Mouse (Mus musculus) liver, postnatal 0 days (tissue): ENCODE results near the gene Sox6. TPM values are rescaled to one million over a fixed set of nuclear protein-coding genes. Genes with fewer than 3 reads are reported as not detected.

Experiments used
- ATAC-seq: fragments of 200-750 bp; cut with Nextera tagmentation; 2 replicates; pipeline ENCODE4 v1.8.0; 2017; ENCODE audit warnings: mild to moderate bottlenecking, moderate library complexity
- DNase-seq: peaks from one replicate; pipeline ENCODE4 v3.0.0-alpha.2; 2016
- H3K27ac ChIP-seq: fragments of 300-500 bp; sonication (generic); 2 replicates; pipeline ENCODE4 v1.5.1; 2014; ENCODE audit warnings: antibody characterized with exemption, moderate library complexity, mild to moderate bottlenecking, low read depth
- H3K27me3 ChIP-seq: fragments of 300-500 bp; sonication (generic); 2 replicates; pipeline ENCODE4 v1.6.1; 2014; ENCODE audit warnings: low read length, control low read depth, mixed read lengths; ENCODE audit not compliant: insufficient read depth
- H3K36me3 ChIP-seq: fragments of 300-500 bp; sonication (generic); replicated peaks from 2 replicates; pipeline ENCODE4 v1.6.1; 2014; ENCODE audit warnings: mild to moderate bottlenecking, control low read depth, low read length, moderate library complexity, mixed read lengths; ENCODE audit not compliant: insufficient read depth
- H3K4me1 ChIP-seq: fragments of 300-500 bp; sonication (generic); 2 replicates; pipeline ENCODE4 v1.6.1; 2014; ENCODE audit warnings: antibody characterized with exemption, mild to moderate bottlenecking, control low read depth; ENCODE audit not compliant: insufficient read depth
- H3K4me2 ChIP-seq: fragments of 300-500 bp; sonication (generic); 2 replicates; pipeline ENCODE4 v1.6.1; 2014; ENCODE audit warnings: low read depth, mild to moderate bottlenecking, low read length, moderate library complexity, mixed read lengths
- H3K4me3 ChIP-seq: fragments of 300-500 bp; sonication (generic); 2 replicates; pipeline ENCODE4 v1.5.1; 2014; ENCODE audit warnings: low read depth, low read length
- H3K9ac ChIP-seq: fragments of 300-500 bp; sonication (generic); replicated peaks from 2 replicates; pipeline ENCODE4 v1.6.1; 2014; ENCODE audit warnings: mild to moderate bottlenecking, moderate library complexity
- H3K9me3 ChIP-seq: fragments of 300-500 bp; sonication (generic); 2 replicates; pipeline ENCODE4 v1.6.1; 2016; ENCODE audit warnings: mild to moderate bottlenecking, control low read depth, low read length, mixed read lengths
- CTCF ChIP-seq: sonication (generic); IDR thresholded peaks from 2 replicates; pipeline ENCODE4 v1.5.1; 2016; ENCODE audit warnings: antibody characterized with exemption, low read depth
- EP300 ChIP-seq: IDR thresholded peaks from 2 replicates; pipeline ENCODE4 v1.6.1; 2016; ENCODE audit warnings: antibody characterized with exemption, low read depth, mild to moderate bottlenecking
- WGBS: fragments of 180-500 bp; shearing (Covaris S2); extraction: QIAGEN DNeasy Blood & Tissue Kit; methylation state at CpG from one replicate; pipeline ENCODE4 v1.1.7; 2014; ENCODE audit not compliant: insufficient replicate concordance; 5-methylcytosine and 5-hydroxymethylcytosine counted together
- polyA plus RNA-seq: library from polyadenylated mRNA; unstranded; fragments of >200 nt; fragmentation: Nextera tagmentation; extraction: Ambion mirVana; gene quantifications from 2 replicates; pipeline ENCODE4 v1.2.1, GENCODE M21; 2015

The Sox6 gene
- polyA plus RNA-seq, 1 experiment from 2014 or later: 44.4 TPM

- no peaks in the 10 kb centered on the region for H3K27me3 ChIP-seq
- ATAC-seq (peak; percentile 85), DNase-seq (no peak)
- WGBS: 39% methylated on average over 7 of the region's 7 CpGs
- no peak overlapping the region for H3K27ac ChIP-seq
- no peak overlapping the region for H3K9ac ChIP-seq
- no peak overlapping the region for H3K4me2 ChIP-seq
- no peaks in the 10 kb centered on the region for H3K9me3 ChIP-seq
- no peaks in the 10 kb centered on the region for H3K4me1 ChIP-seq
- no peak overlapping the region for H3K4me3 ChIP-seq
- TF ChIP-seq CTCF (no peak), EP300 (peak; percentile 92)
- H3K36me3 ChIP-seq: no peaks in the 10 kb centered on the region; the same call in 1 of the 2 replicates
Observed at GRCm38 (mm10) chr7:115550197-115550804, 488.3 kb downstream of the Sox6 start.

- DNase-seq: no peak
- Histone ChIP-seq H3K9me3 (no peaks in the 10 kb centered on the region), H3K27me3 (no peaks in the 10 kb centered on the region), H3K27ac (no peak overlapping the region), H3K36me3 (no peaks in the 10 kb centered on the region; the same call in 1 of the 2 replicates), H3K4me1 (no peaks in the 10 kb centered on the region), H3K9ac (no peak overlapping the region), H3K4me3 (no peak overlapping the region), H3K4me2 (no peak overlapping the region)
- WGBS: 54% methylated on average over 4 of the region's 4 CpGs
- ATAC-seq: no peak
- TF ChIP-seq EP300: no peak
- TF ChIP-seq CTCF: no peak
Observed at GRCm38 (mm10) chr7:115549670-115550069, 488.9 kb downstream of the Sox6 start.

DNA sequence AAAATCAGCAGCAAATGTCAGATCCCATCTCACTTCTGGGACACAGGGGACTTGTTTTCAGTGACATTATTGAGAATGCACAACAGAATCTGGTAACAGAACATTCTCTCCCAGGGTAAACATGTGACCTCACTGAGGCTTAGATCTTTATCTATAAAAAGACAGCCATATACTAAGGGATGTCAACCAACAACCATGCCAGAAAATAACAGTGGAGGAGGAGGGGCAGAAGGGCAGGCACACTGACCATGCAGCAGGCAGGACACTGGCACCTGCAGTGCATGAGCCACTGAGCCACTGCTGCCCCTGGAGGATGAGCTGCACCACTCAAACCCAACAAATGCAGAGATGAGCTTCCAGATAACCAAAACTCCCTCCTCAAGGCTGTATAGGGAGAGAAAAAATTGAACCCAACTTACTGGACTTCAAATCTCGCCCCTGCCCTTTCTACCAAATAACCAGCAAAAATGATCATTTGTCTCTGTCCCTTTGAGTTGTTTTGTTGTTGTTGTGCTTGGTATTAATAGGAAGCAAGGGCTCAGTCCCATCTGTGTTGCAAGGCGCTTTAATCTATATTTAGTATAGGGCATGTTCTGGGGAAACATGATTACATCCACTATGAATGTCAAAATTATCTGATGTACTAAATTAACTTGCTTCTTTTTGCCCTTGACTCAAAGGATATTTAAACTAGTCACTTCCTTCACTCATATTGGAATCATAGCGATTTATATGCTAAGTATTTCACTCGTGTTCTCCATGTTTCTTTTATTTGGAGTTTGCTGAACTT, 492.8 kb downstream of the Sox6 start:
- Histone ChIP-seq H3K27me3 (no peaks in the 10 kb centered on the region), H3K4me1 (no peaks in the 10 kb centered on the region), H3K4me3 (no peak overlapping the region), H3K4me2 (no peak overlapping the region), H3K9me3 (no peaks in the 10 kb centered on the region), H3K9ac (no peak overlapping the region), H3K36me3 (peaks cover 24% of the 10 kb centered on the region), H3K27ac (no peak overlapping the region)
- DNase-seq (no peak), ATAC-seq (peak; percentile 85)
- TF ChIP-seq EP300: peak; percentile 78; the same call in 1 of the 2 replicates
- no peak for TF ChIP-seq CTCF
- WGBS: 80% methylated on average over 4 of the region's 4 CpGs

DNA sequence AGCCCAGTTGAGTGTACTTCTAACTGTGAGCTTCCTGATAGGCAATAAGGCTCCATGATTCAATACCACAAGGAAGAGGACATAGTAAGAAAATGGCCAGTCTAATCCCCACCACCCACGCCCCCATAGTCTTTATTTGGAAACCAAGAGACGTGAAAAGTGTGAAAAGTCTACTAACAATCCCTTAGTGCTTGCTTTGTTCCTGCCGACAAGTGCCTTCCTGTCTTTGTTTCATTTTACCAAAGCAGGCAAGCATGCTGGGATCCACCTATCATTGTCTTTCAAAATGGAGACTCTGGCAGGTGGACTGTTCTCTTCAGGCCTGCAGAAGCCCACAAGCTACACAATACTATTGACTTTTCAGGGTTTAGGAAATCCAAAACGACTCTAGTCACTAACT, 495.0 kb downstream of the Sox6 start:
- no peak overlapping the region for H3K4me2 ChIP-seq

DNA sequence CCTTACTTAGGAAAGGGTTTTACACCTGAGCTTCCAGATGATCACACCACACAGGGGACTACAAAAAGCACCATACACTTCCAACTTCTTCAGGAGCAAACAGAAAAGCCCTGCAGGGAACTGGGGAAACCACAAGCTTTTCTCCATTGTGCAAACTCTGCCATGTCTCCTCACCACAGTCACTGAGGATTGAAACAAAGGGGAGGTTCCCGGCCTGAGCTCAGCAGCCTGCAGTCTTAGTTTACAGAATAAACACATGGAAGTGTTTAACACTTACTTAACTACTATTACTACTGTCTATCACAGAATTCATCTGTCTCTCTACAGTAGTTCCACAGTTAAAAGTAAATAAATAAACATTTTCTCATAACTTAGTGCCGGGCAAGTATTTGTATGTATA, 498.3 kb downstream of the Sox6 start:
- Histone ChIP-seq H3K4me3 (no peak overlapping the region), H3K27me3 (no peaks in the 10 kb centered on the region), H3K9me3 (no peaks in the 10 kb centered on the region), H3K27ac (no peak overlapping the region), H3K36me3 (peaks cover 29% of the 10 kb centered on the region), H3K9ac (no peak overlapping the region), H3K4me2 (no peak overlapping the region), H3K4me1 (no peaks in the 10 kb centered on the region)
- TF ChIP-seq EP300 (no peak), CTCF (no peak)
- DNase-seq (no peak), ATAC-seq (no peak)
- 43% methylated on average over 2 of the region's 2 CpGs for WGBS

More for the DNA sequence above, 495.0 kb downstream of the Sox6 start:
- Histone ChIP-seq H3K4me3 (no peak overlapping the region), H3K27me3 (no peaks in the 10 kb centered on the region), H3K36me3 (peaks cover 29% of the 10 kb centered on the region), H3K27ac (no peak overlapping the region), H3K4me1 (no peaks in the 10 kb centered on the region), H3K9ac (no peak overlapping the region), H3K9me3 (no peaks in the 10 kb centered on the region)
- ATAC-seq: no peak
- DNase-seq: no peak
- TF ChIP-seq EP300 (no peak), CTCF (no peak)
- WGBS: 73% methylated on average over 4 of the region's 4 CpGs

DNA sequence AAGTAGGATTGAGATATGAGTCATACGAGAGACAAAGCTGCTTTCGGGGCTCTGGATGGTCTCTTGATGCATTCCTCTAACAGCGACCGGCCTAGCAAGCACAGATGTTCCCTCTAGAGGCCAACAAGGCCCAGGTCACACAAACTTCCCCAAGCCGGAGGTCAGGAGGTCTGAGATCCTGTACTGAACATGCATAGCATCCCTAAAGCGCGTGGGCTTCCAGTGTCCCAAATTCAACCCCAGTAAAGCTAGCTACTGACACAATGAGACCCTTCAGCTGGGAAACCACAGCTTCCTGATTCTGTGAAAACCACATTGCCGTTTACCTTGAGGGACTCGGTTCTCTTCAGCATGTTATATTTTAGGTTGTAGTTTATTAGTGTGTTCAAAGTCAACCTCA, 499.6 kb downstream of the Sox6 start:
- WGBS: 33% methylated on average over 9 of the region's 9 CpGs
- no peak overlapping the region for H3K27ac ChIP-seq
- no peak for DNase-seq
- H3K36me3 ChIP-seq: peaks cover 29% of the 10 kb centered on the region
- no peaks in the 10 kb centered on the region for H3K9me3 ChIP-seq
- ATAC-seq: no peak
- no peak overlapping the region for H3K9ac ChIP-seq
- no peaks in the 10 kb centered on the region for H3K27me3 ChIP-seq
- H3K4me1 ChIP-seq: no peaks in the 10 kb centered on the region
- H3K4me3 ChIP-seq: no peak overlapping the region
- H3K4me2 ChIP-seq: no peak overlapping the region
- TF ChIP-seq EP300: no peak
- peak; percentile 26; the same call in 1 of the 2 replicates for TF ChIP-seq CTCF
